Mouse (Mus musculus) inflammation-experienced regulatory T-cells, adult 16 weeks (primary cell): ENCODE measurements around the gene Rnft1. TPM values are rescaled to one million over a fixed set of nuclear protein-coding genes. Genes with fewer than 3 reads are reported as not detected.

Experiments used
- polyA plus RNA-seq: library from polyadenylated mRNA; unstranded; fragments of 100-300 nt; shearing (Covaris generic); gene quantifications from one replicate; pipeline ENCODE4 v1.2.1, GENCODE M21; 2017

The Rnft1 gene
- 65.4 TPM for polyA plus RNA-seq

GRCm38 (mm10) chr11:86484101-86484868, at the start of gene Rnft1:
Gene Rnft1, plus strand, starts transcription at chr11:86484657.

GRCm38 (mm10) chr11:86544639-86545299, 60.3 kb downstream of the Rnft1 start, which contains the start of the genes Rps6kb1 and Tubd1:
Gene Rps6kb1, minus strand, starts transcription at chr11:86544805.
Gene Tubd1, plus strand, starts transcription at chr11:86544991.

Other genes with a start within 250 kb of the Rnft1 start
- gene Ints2, start 227.1 kb upstream of the Rnft1 start, polyA plus RNA-seq = 22.0 TPM
- gene Med13, start 127.1 kb upstream of the Rnft1 start, polyA plus RNA-seq = 7.6 TPM
- 58.6 TPM for gene Rps6kb1, start 60.1 kb downstream of the Rnft1 start, polyA plus RNA-seq
- gene Tubd1, start 60.3 kb downstream of the Rnft1 start, polyA plus RNA-seq = 8.3 TPM
- gene Vmp1, start 199.2 kb downstream of the Rnft1 start, polyA plus RNA-seq = 224 TPM
- 12.0 TPM for gene Ptrh2, start 199.3 kb downstream of the Rnft1 start, polyA plus RNA-seq